Comparison of ENCODE assay signal across 1 mouse cellular context in the genomic region with DNA sequence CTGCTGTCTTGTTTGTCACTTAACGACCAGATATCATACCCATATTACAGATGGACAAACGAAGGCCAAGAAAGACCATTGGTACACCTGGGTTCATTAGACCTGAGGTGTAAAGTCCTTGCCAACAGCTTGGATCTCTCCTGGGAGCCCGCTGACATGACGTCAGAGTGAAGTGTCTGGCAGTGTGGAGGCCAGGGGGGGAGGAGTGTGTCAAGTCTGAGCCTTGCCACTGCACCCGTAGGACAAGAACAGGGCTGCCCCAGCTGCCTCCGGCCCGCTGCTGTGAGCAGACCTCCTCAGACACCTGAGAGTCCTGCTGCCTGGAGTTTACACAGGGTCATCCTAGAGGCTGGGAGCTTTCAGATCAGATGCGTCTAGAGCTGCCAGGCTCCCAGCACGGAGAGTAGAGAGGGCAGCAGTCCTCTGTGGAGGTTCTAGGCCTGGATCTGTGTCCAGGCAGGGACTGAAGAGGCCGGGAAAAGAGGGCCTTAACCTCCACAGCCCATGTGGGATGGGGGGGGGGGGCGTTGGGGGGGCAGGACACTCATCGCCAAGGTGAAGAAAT.
TF ChIP-seq lines count a peak whose summit lies in the region.

No protein-coding gene starts in this region.

TF ChIP-seq in CH12.LX, 34 proteins besides CTCF, POLR2A, EP300 and RAD21 (continued from another document):
- TF ChIP-seq TCF12 (IDR thresholded peaks at IDR 0.05; ENCODE audit: low read depth, low read length) (peak; percentile 50; the same call in 1 of the 2 replicates), MAZ (IDR thresholded peaks at IDR 0.05; ENCODE audit: low read depth, low read length) (0 out of 2 replicates have a peak, but pooled peaks have one; percentile 20), JUN (IDR thresholded peaks at IDR 0.05; ENCODE audit: insufficient read depth, low read depth, low read length) (0 out of 2 replicates have a peak, but pooled peaks have one; percentile 26), MXI1 (IDR thresholded peaks at IDR 0.05; ENCODE audit: low read depth, low read length) (0 out of 2 replicates have a peak, but pooled peaks have one; percentile 35), RCOR1 (conservative IDR thresholded peaks at IDR 0.05; ENCODE audit: low read depth, low read length) (no peak), E2F4 (IDR thresholded peaks at IDR 0.05; ENCODE audit: insufficient replicate concordance, low read depth, low read length) (no peak), MAFK (IDR thresholded peaks at IDR 0.05; ENCODE audit: insufficient replicate concordance, low read length) (no peak), MYC (IDR thresholded peaks at IDR 0.05; ENCODE audit: low read depth, low read length) (no peak), ZC3H11A (IDR thresholded peaks at IDR 0.05; ENCODE audit: low read depth, low read length) (no peak), SMC3 (IDR thresholded peaks at IDR 0.05; ENCODE audit: low read depth, low read length) (no peak), ZMIZ1 (IDR thresholded peaks at IDR 0.05; ENCODE audit: low read depth, low read length) (peak; percentile 44; the same call in 1 of the 2 replicates), IRF4 (IDR thresholded peaks at IDR 0.05; ENCODE audit: low read depth, low read length) (no peak; the same call in 1 of the 2 replicates)
